In genomic region chr19:28452951-28453520, GRCm38 (mm10) we compare ENCODE assay signal across 9 mouse cellular contexts.
DNase-seq lines count a peak whose midpoint lies in the region; ATAC-seq and TF ChIP-seq lines count a peak whose summit lies in the region.
"Had no signal": no experiment of that assay in that cellular context is flagged by ENCODE, and none has a peak within 500 bp of the region (broad histone marks: within the 10 kb centered on the region; RNA-seq: fewer than 3 reads in every experiment).

No protein-coding gene starts in this region.

- H3K9ac ChIP-seq in kidney, embryonic 16.5 days (replicated peaks; ENCODE audit: low read length), result no peak overlapping the region
- H3K9ac ChIP-seq in limb, embryonic 13.5 days, result no peak overlapping the region

- H3K4me3 ChIP-seq in kidney, adult 2 months (ENCODE audit: insufficient read depth, low read depth, low read length), result no peak overlapping the region
- no peak overlapping the region for H3K4me3 ChIP-seq in kidney, embryonic 16.5 days (ENCODE audit: low read length)
- no peak overlapping the region for H3K4me3 ChIP-seq in limb, embryonic 13.5 days
- H3K4me3 ChIP-seq: erythroblast, embryonic 14.5 days had no signal

- peak; percentile 30 for DNase-seq in kidney, adult 2 months
- DNase-seq in frontal cortex, postnatal 10 days (ENCODE audit: low spot score in 2 of 2), result peak; percentile 13 to 20
- peak; percentile 25 for DNase-seq in right cerebral cortex, postnatal 4 days
- DNase-seq in adrenal gland, postnatal 25 days, result no peak
- DNase-seq in liver (no peak), MN1 (ENCODE audit: low spot score) (no peak)

- no peak overlapping the region for H3K4me2 ChIP-seq in kidney, embryonic 16.5 days (replicated peaks; ENCODE audit: low read depth, low read length)
- peak overlapping the region; percentile 40 for H3K4me2 ChIP-seq in limb, embryonic 13.5 days (replicated peaks)

- TF ChIP-seq CTCF in kidney, adult 2 months (conservative IDR thresholded peaks at IDR 0.05; ENCODE audit: insufficient read depth, insufficient read length, low read depth, low read length), result no peak

- no peak for ATAC-seq in kidney, embryonic 16.5 days (ENCODE audit: low FRiP score, low TSS enrichment)
- no peak for ATAC-seq in limb, embryonic 13.5 days (ENCODE audit: low FRiP score, low read depth)

- WGBS in kidney, adult 2 months, result 55% methylated on average over 12 of the region's 12 CpGs
- 31% methylated on average over 12 of the region's 12 CpGs for WGBS in kidney, embryonic 16.5 days
- 31% methylated on average over 12 of the region's 12 CpGs for WGBS in limb, embryonic 13.5 days

- no peaks in the 10 kb centered on the region for H3K9me3 ChIP-seq in kidney, embryonic 16.5 days (ENCODE audit: low read length)
- H3K9me3 ChIP-seq in limb, embryonic 13.5 days, result no peaks in the 10 kb centered on the region

- H3K27ac ChIP-seq in kidney, adult 2 months (ENCODE audit: insufficient read depth, low read depth, low read length), result no peak overlapping the region
- H3K27ac ChIP-seq in kidney, embryonic 16.5 days (ENCODE audit: low read length), result no peak overlapping the region
- no peak overlapping the region for H3K27ac ChIP-seq in limb, embryonic 13.5 days

- H3K36me3 ChIP-seq in kidney, adult 2 months (ENCODE audit: control insufficient read depth, insufficient read depth, low read length), result no peaks in the 10 kb centered on the region
- no peaks in the 10 kb centered on the region for H3K36me3 ChIP-seq in kidney, embryonic 16.5 days (ENCODE audit: insufficient read depth, low read length)
- H3K36me3 ChIP-seq in limb, embryonic 13.5 days, result no peaks in the 10 kb centered on the region

- peaks cover 10% of the 10 kb centered on the region for H3K4me1 ChIP-seq in kidney, adult 2 months (ENCODE audit: control insufficient read depth, insufficient read depth, low read length)
- H3K4me1 ChIP-seq in kidney, embryonic 16.5 days (ENCODE audit: insufficient read depth, low read length), result peaks cover 14% of the 10 kb centered on the region
- peaks cover 25% of the 10 kb centered on the region for H3K4me1 ChIP-seq in limb, embryonic 13.5 days

- TF ChIP-seq POLR2A in kidney, adult 2 months (IDR thresholded peaks at IDR 0.05; ENCODE audit: low read depth, low read length), result no peak

- H3K27me3 ChIP-seq in kidney, adult 2 months (replicated peaks; ENCODE audit: control insufficient read depth, insufficient read depth, low read length), result no peaks in the 10 kb centered on the region
- no peaks in the 10 kb centered on the region for H3K27me3 ChIP-seq in kidney, embryonic 16.5 days (ENCODE audit: insufficient read depth, low read length)
- no peaks in the 10 kb centered on the region for H3K27me3 ChIP-seq in limb, embryonic 13.5 days

Comparison
In these comparisons a context has a peak if more than half of its experiments do, and no peak if none do; other contexts are left out.
1. DNase-seq: peak in kidney, adult 2 months (single experiment), frontal cortex, postnatal 10 days (2 of 2) and right cerebral cortex, postnatal 4 days (single experiment); none in adrenal gland, postnatal 25 days (single experiment), liver (single experiment) and MN1 (single experiment).